Mouse (Mus musculus) bone marrow macrophage, adult 2 months (primary cell): ENCODE data around the gene Klf4.

ENCODE experiments used
- CTCF ChIP-seq: IDR thresholded peaks from 2 replicates; pipeline ENCODE4 v1.5.1; 2012; ENCODE audit warnings: low read depth, mild to moderate bottlenecking, low read length, moderate library complexity
- POLR2A ChIP-seq: IDR thresholded peaks from 2 replicates; pipeline ENCODE4 v1.6.1; 2012; ENCODE audit warnings: mild to moderate bottlenecking, low read depth, low read length, borderline replicate concordance

GRCm38 (mm10) chr4:55532407-55533195 lies at the start of gene Klf4:
- TF ChIP-seq CTCF, result no peak
- TF ChIP-seq POLR2A, result peak; percentile 60; the same call in 1 of the 2 replicates
